Mouse (Mus musculus) cerebellum, postnatal 4 days (tissue): ENCODE data around the gene Hmgb1.
"Not testable (repeated sequence)": the region's sequence is repeated elsewhere in the genome, so short reads cannot be mapped to it uniquely, and the experiment has no call there.

Source experiments
- DNase-seq, 2 experiments: peaks; one replicate each; pipeline ENCODE4 v3.0.0; 2022; ENCODE audit warnings: low spot score in 2 of 2, mixed read lengths in 1 of 2

The Hmgb1 gene

GRCm38 (mm10) chr5:149147386-149148000 is 36.8 kb downstream of the Hmgb1 start:
- DNase-seq: no peak

- no peak for DNase-seq
Observed at GRCm38 (mm10) chr5:149146691-149147090, 37.6 kb downstream of the Hmgb1 start.

GRCm38 (mm10) chr5:149143766-149144375 is 40.4 kb downstream of the Hmgb1 start:
- DNase-seq: no peak

GRCm38 (mm10) chr5:149141155-149141554 is 43.1 kb downstream of the Hmgb1 start:
- DNase-seq: not testable (repeated sequence)

GRCm38 (mm10) chr5:149140336-149140735 is 44.0 kb downstream of the Hmgb1 start:
- DNase-seq: no peak

GRCm38 (mm10) chr5:149138087-149138486 is 46.2 kb downstream of the Hmgb1 start:
- not testable (repeated sequence) for DNase-seq

GRCm38 (mm10) chr5:149137447-149137846 is 46.8 kb downstream of the Hmgb1 start:
- DNase-seq: no peak

GRCm38 (mm10) chr5:149136933-149137365 is 47.3 kb downstream of the Hmgb1 start:
- DNase-seq: peak in 1 of 2 experiments; percentile 56

GRCm38 (mm10) chr5:149135455-149136354 is 48.6 kb downstream of the Hmgb1 start:
- DNase-seq: no peak

GRCm38 (mm10) chr5:149134751-149135454 is 49.4 kb downstream of the Hmgb1 start:
- no peak for DNase-seq

- DNase-seq: no peak
Observed at GRCm38 (mm10) chr5:149128473-149128872, 55.8 kb downstream of the Hmgb1 start.

GRCm38 (mm10) chr5:149123795-149124194 is 60.5 kb downstream of the Hmgb1 start:
- no peak for DNase-seq

GRCm38 (mm10) chr5:149119341-149119881 is 64.9 kb downstream of the Hmgb1 start:
- DNase-seq: no peak

- peak in 1 of 2 experiments; percentile 32 for DNase-seq
Observed at GRCm38 (mm10) chr5:149117815-149118547, 66.3 kb downstream of the Hmgb1 start.

GRCm38 (mm10) chr5:149114587-149114986 is 69.7 kb downstream of the Hmgb1 start:
- DNase-seq: no peak

GRCm38 (mm10) chr5:149114034-149114433 is 70.3 kb downstream of the Hmgb1 start:
- no peak for DNase-seq

- DNase-seq: no peak
Observed at GRCm38 (mm10) chr5:149113439-149113838, 70.8 kb downstream of the Hmgb1 start.

GRCm38 (mm10) chr5:149112559-149112958 is 71.7 kb downstream of the Hmgb1 start:
- no peak for DNase-seq

GRCm38 (mm10) chr5:149109220-149109619 is 75.1 kb downstream of the Hmgb1 start:
- no peak for DNase-seq

- no peak for DNase-seq
Observed at GRCm38 (mm10) chr5:149108178-149108577, 76.1 kb downstream of the Hmgb1 start.

- no peak for DNase-seq
Observed at GRCm38 (mm10) chr5:149107566-149107965, 76.7 kb downstream of the Hmgb1 start.
